Mouse (Mus musculus): ENCODE data around the gene Nanos3.

The Nanos3 gene

DNA sequence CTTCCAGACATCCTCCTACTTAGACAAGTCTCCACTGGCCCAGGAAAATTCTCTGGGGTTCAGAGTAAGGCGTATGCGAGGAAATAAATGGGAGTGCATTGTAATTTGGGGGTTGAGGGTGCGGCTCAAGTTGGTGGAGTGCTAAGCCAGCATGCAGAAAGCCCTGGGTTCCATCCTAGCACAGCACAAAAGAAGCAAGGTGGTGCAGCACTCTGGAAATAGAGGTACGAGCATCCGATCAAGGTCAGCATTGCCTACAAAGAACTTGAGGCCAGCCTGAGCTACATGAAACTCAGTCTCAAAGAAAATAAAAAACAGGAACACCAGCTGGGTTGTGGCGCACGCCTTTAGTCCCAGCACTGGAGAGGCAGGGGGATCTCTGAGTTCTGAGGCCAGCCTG lies at the start of gene Nanos3:
Gene Nanos3, minus strand, starts transcription at position 101 of the 400 bp plus-strand sequence.
- no peak for DNase-seq (ENCODE audit: low spot score in 2 of 2)

DNA sequence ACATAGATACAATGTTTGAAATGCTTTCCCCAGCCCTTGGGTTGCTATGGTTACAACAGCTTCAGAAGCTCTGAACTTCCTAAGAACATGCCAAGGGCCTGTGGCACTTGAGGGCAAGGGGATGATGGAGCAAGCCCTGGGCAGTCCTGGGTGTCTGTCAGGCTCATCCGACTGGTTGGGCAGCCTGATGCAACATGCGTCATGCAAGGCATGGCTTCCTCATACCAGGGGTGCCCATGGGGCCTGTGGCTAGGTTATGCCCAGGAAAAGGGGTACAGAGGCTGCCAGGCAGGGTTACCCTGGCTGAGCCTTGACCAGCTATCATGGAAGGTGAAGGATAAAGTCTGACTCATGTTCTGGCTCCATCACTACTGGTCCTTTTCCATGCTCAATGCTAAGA lies 48.0 kb upstream of the Nanos3 start:
- no peak for DNase-seq (ENCODE audit: low spot score in 2 of 2)

DNA sequence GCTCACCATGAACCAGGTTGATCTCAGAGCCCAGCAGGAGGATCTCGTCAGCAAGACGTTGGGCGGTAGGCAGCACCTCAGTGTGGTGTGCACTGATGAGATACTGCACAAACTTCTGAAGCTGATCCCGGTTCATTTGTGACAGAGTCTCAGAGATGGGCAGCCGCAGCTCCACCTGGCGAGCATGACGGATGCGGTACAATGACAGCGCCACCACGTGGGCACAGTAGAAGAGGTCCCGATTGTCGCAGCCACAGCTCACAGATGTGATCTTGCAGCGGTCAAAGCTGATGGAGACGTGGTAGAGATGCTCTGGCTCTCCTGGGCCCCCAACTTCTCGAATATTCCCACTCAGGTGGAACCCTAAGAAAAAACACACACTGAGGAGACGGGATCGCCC lies 45.7 kb upstream of the Nanos3 start:
- DNase-seq (ENCODE audit: low spot score in 2 of 2) = no peak

DNA sequence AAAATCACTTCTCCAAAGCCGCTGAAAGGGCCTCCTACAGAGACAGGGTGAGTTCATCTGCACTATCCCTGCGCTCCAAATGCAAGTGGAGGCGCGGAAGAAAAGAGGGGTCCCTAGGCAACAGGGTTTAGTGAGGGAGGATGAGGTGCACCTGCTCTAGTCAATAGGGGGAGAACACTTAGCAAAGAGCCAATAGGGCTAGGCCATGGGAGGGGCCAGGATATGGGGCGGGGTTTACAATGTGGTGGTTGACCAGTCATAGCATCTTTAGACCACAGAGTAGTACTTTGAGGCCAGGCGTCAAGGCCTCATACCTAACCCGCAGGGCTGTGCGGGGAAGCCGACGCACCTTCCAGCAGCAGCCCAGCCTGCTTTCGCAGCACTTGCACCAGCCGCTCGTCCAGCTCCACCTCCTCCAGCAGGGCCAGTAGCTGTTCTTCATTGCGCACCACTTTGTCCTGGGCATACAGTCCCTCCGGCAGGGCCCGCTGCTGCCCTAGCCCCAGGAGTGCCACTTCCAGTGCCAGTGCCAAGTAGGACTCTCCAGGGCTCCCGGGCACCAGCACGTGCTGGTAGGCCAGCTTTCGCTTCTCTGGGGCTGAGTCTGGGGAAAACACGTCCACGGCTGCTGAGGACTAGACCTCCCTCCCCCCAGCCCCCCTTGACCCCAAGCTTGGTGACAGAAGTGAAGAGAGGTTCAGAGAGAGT lies 38.5 kb upstream of the Nanos3 start:
- DNase-seq (ENCODE audit: low spot score in 2 of 2) = no peak

DNA sequence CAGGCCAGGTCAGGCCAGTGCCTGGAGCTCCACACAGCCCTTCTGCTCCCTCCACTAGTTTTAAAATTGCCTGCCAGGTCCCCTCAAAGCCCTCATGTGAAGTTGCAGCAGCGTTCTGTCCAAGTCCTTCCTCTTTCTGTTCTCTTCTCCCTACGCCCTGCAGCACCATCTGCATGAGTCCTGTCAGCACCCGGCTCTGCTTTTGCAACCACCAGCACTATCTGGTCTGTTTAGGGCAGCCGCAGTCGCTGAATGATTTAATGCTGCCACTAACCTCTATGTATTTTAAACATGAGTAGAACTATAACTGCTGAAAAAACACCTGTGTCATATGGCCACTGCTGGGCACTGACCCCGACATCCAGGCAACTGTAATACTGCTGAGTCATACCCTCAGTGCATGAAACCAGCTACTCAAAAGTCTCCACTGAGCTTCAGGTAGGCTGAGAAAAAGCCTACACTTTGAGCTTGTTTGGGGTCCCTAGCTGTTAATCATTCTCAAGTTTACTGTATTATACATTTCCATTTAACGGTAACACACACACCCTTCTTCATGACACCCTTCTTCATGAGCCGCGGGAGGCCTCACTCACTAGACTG lies 37.6 kb upstream of the Nanos3 start:
- no peak for DNase-seq (ENCODE audit: low spot score in 2 of 2)

DNA sequence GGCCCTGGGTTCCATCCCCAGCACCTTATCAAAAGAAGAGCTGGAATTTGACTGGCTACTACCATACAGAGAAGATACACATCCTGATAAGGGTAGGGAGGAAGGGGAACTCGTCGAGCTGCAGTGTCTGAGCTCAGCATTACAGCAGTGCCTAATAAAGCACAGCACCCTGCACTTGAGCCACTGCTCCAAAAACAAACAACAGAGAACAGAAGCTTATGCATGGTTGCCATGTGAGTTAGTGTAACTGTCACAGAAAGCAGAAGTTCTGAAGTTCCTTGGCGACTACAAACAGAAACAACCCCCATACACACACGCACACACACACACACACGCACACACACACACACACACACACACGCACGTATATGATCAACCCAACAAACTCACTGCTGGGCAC lies 35.1 kb upstream of the Nanos3 start:
- DNase-seq (ENCODE audit: low spot score in 2 of 2) = no peak

DNA sequence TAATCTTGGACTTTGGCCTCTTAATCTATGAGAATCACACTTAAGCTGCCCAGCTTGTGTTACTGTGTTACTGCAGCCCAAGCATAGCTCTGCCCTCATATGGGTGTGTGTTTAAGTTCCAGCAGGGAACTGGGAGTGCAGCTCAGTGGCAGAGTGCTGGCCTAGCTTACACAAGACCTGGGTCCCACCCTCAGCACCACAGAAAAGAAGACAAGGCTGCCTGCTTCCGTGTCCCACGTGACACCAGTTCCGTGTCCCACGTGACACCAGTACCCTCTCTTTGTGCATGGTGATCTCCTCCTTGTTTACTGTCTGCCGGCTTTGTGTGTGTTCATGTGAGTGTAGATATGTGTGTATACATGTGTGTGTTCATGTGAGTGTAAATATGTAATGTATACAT lies 33.1 kb upstream of the Nanos3 start:
- DNase-seq (ENCODE audit: low spot score in 2 of 2) = no peak

DNA sequence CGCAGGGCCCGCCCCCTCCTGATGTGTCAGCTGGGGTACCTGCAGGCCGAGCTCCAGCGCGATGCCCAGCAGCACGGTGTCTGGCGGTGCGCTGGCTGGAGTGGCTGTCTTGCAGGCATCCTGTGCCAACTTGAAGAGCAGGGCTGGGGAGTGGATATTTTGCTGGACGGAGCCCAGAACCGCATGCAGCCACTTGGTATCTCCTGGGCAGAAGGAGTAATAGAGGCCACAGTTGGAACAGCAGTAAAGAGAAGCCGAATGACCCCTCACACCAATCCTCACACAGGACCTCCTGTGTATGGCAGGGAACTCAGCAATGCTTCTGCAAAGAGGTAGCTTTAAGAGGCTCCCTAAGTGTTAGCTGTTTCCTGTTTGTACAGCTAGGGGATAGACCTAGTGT lies 32.2 kb upstream of the Nanos3 start:
- no peak for DNase-seq (ENCODE audit: low spot score in 2 of 2)

DNA sequence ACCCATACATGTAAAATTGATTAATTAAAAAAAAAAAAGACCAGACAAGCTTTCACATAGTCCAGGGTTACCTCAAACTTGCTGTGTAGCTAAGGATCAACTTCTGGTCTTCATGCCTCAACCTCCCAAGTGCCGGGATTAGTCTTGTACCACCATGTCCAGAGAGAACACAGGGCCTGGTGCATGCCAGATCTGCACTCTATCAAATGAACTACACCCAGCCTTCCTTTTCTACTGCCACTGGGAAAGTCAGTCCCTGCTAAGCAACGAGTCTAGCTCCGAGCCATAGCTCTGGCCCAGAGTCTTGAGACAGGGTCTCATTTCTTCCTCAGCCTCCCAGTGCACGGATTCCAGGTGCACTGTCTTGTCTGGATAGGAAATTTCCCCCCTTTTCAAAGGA lies 28.3 kb upstream of the Nanos3 start:
- no peak for DNase-seq (ENCODE audit: low spot score in 2 of 2)

DNA sequence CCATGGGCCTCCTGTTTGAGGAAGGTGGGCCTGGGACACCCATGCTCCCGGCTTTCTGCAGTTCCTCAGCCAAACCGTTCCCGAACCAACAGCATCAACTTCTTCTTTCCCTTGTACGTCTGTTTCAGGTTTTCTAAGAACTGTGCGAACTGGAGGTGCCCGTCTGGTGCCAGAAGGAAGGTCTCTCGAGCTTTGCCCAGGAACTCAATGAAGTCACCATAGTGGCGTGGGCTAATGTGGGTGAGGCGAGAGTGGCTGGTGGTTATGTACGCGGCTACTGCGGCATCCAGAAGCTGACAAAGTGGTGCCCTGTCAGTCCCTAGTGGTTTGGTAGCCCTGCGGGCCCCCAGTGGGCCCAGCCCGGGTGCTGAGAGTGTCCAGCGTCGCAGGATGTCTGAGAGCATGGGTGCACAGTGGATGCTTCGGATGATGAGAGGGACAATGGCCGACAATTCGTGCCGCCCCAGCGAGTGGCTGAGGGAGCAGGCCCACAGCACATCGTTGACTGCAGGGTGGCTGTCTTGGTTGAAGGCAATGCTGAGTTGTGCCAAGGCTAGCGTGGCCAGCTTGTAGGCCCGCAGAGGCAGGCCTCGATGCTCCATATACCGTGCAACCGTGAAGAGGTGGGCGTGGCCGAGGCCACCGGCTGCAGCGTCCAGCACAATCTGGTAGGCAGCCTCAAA lies 27.0 kb upstream of the Nanos3 start:
- DNase-seq (ENCODE audit: low spot score in 2 of 2) = no peak

DNA sequence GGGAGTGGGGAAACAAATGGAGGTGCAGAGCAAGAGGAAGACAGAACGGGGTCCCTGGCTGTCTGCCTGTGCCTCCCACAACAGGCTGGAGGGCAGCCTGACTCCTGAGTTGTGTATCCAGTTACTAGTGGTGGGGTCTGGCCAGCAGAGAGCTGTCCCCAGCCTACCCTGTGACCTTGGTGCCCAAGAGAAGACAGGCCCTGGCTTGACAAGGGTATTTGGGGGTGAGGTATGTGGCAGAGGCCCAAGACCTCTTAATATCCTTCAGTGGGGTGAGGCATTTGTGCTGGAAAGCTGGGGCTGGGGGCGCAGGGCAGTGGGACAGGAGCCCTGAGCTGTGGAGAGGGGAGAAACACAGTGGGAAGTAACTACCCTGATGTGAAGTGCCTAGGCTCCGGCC lies 26.2 kb upstream of the Nanos3 start:
- no peak for DNase-seq (ENCODE audit: low spot score in 2 of 2)

DNA sequence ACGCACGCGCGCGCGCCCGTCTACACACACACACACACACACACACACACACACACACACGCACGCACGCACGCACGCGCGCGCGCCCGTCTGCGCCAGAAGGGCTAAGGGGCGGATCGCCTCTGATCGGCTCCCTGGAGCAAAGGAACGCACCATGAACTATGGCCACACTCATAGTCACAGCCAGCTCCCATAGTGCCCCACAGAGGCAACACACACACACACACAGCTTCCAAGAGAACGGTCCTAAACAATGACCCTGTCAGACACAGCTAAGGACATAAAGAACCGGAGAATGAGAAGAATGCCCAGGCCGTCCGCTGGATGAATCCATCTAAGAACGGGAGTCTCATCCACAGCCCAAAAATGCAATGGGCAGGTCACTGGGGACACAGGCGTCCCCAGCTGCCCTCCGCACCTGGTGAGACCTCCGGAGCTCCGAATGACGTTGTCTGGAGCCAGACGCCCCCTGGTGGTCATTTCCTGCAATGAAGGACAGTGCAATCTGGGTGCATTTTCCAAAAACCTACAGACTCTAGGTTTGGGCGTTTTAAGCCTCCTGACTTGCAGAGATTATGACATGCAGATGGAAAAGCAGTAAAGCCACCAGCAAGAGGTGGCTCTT lies 25.3 kb upstream of the Nanos3 start:
- DNase-seq (ENCODE audit: low spot score in 2 of 2) = peak; percentile 72 to 86

DNA sequence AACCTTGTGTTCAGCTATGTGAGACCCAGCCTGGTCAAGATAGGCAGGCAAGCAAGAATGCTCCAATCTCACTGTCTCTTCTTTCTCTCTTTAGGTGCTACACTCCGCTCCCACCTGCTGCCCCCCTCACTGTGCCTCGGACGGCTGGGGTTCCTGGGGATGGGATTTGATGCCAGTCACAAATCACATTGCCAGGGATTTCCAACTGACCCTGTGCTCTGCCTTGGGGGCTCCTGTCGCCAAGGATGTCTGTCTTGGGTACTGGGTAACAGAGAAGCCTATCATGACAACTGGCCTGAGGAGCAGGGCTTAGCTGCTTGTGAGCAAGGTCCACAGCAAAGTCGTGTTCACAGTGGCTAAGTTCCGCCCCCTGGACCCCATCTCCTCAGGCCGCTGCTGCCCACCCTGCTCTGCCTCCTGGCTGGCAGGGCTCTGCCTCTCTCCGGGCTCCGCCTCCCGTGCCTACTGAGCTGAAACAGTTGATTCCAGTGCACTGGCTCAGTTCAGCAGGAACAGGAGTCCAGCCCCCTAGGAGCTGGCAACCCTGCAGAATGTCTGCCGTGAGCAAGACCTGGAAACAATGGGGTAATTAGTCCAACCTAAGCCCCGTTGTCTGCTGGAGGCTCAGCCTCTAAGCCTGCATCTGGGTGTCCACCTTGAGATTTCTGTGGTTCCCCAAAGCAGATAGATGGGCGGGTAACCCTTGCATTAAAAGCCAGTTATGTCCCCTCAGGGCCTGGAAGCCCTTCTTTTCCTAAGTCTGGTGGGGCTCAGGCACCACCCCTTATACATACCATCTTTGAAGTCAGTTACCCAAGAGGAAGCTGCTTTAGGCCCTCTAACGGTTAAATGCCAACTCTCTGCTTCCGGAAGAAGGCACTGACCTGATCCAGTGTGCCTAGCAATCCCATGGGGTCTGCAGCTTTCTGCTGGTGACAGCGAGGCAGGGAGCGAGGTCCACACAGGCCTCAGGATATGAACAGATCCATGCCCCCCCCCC lies 23.7 kb upstream of the Nanos3 start:
- DNase-seq (ENCODE audit: low spot score in 2 of 2) = no peak

DNA sequence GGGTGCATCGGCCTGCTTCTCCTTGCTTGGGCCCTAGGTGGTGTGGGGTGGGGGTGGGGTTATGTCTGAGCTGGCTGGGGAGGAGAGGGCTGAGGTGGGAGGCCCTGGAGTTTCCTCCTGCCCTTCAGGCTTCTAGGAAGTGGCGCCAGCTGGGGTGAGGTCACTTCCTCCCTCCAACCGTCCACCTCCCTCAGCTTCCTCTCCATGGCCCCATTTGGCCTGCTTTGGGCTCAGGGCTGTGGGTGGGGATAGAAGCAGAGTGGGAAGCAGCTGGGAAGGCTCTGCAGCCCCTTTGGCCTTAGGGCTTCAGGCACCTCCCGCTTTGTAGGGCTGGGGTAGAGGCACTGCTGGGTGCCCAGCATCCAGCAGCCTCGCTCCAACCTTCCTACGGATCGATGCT lies 22.8 kb upstream of the Nanos3 start:
- DNase-seq (ENCODE audit: low spot score in 2 of 2) = peak; percentile 66 to 71

DNA sequence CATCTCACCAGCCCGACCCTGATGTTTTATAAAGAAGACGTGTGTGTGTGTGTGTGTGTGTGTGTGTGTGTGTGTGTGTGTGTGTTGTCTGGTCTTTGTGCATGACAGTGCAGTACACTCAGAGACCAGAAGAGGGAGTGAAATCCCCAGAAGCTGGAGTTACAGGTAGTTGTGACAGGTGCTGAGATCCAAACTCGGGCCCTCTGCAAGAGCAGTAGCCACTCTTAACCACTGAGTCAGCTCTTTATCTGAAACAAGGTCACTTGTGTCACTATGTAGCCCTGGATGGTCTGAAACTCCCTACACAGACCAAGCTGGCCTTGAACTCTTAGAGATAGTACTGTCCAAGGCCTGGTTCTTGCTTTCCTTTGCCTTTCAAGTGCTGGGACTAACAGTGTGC lies 21.6 kb upstream of the Nanos3 start:
- DNase-seq (ENCODE audit: low spot score in 2 of 2) = no peak

DNA sequence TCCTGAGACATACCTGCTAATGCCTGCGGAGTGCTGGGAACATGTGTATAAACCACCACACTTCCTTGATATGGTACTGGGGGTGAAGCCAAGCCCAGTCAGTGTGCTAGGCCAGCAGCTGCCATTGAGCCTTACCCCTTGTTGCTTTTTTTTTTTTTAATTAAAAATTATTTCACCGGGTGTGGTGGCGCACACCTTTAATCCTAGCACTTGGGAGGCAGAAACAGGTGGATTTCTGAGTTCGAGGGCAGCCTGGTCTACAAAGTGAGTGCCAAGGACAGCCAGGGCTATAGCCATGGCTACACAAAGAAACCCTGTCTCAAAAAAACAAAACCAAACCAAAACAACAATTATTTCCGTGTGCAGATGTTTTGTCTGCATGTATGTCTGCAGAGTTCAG lies 20.1 kb upstream of the Nanos3 start:
- DNase-seq (ENCODE audit: low spot score in 2 of 2) = no peak

DNA sequence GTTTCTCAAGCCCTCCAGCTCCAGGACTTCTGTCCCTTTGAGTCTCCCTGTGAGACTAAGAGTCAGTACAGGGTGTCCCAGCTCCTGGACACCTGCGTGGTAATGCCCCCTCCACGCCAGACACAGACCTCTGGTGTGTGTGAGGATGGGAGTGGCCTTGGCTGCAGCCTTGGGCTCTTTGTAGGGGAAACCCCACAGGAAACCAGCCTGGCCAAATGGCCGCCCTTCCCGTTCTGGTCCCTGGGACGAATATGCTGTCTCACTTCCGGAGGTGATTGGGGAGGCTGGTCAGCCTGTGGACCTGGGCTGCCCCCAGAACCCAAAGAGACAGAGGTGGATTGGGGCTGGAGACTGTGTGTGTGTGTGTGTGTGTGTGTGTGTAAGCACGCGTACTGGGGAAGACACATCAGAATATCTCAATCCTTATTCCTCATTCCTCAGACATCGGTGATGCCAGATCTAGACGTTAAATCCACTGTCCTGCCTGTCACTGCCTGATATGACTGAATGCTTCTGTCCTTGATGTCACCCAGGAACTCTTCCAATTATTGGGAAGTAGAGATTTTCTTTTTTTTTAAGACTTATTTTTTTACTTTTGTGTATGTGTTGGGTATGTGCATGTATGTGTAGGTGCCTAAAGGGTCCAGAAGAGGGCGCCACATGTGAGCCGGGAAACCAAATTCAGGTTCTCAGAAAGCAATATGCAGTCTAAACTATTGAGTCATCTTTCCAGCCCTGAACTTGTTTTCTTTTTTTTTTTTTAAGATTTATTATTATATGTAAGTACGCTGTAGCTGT lies 19.2 kb upstream of the Nanos3 start:
- DNase-seq (ENCODE audit: low spot score in 2 of 2) = peak in 1 of 2 experiments; percentile 62

DNA sequence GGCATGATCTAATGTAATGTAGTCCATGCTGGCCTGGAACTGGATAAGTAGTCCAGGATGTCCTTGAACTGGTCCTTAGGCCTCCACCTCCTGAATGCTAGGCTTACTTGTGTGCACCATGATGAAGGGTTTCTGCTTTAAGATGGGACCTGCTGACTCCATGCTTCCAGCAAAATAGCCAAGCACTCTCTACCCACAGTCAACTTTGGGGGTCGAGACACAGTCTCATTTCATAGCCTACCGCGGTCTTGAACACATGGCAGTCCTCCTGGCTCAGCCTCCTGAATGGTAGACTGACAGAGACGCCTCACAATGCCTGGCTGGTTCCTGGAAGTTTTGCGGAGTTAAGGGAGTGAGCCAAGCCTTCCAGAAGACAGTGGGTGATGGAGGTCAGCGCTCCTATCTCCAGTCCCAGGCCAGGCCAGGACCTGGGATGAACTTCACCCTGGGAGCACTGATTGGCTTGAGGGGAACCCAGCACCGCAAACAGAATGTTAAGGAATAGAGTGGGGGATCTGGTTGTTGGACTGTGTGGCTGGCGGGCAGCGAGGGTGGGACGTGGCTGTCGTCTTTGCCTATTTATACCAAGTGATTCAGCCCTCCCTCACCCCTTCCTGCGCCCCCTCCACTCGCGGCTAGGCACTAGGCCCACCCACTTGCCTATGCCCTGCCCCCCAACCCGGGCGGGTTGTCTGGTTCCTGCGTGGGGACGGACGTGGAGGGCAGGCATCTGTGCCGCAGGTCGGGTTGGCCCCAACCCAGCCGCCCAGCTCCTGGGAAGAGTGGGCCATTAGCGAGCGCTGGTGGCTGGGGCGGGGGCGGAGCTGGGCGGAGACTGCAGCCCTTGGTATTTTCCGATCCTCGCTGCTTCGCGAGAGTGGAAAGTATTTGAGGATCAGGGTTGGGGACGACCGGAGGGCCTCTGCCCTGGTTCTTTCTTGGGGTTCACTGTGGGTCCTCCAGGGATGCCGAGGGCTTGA lies 18.2 kb upstream of the Nanos3 start:
- peak; percentile 79 to 82 for DNase-seq (ENCODE audit: low spot score in 2 of 2)

DNA sequence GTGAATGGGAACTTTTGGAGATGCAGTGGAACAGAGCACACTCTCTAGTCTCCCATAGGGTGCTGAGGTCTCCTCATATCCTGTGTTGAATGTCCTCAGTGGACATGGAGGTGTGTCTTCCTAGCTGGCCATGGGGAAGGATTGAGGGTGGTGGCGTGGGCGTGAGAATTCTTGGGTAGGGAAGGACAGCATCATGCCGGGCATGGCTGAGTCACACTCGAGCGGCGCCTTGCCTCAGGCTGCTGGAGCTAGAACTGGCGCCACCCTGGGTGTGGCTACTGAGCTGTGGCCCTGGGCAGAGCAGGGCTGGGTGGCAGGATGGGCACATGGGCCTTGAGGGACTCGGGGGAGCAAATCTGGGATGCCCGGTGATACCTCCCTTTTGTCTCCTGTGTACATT lies 17.4 kb upstream of the Nanos3 start:
- peak; percentile 65 to 69 for DNase-seq (ENCODE audit: low spot score in 2 of 2)

Data from urinary bladder, postnatal 4 days (tissue).